Mouse (Mus musculus) thymus, postnatal 36 days (tissue): ENCODE measurements around the gene Ttc7.

ENCODE experiments used
- DNase-seq, 2 experiments: peaks; one replicate each; pipeline ENCODE4 v3.0.0; 2022; ENCODE audit warnings: mixed read lengths in 2 of 2

Ttc7 gene

DNA sequence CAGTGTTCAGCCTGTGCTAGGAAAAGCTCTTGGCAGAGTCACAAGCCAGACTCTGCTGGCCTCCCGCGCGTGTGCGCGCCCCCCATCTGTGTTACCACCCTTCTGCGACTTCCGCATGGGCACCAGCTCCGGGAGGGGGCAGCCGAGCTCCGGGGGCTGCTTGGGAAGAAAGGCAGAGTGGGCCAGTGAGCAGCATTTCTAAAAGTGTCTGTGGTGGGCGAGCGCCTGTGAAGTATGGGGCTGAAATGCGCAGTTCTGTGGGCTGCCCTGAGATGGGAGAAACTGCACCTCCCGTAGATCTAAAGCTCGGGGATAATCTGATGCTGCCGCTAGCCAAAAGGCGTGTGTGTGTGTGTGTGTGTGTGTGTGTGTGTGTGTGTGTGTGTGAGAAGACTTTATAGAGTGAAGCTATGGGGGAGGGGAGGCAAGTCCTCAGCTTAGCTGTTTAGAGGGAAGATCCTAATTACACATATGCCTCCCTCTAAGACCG lies 86.6 kb downstream of the Ttc7 start:
- DNase-seq: no peak

DNA sequence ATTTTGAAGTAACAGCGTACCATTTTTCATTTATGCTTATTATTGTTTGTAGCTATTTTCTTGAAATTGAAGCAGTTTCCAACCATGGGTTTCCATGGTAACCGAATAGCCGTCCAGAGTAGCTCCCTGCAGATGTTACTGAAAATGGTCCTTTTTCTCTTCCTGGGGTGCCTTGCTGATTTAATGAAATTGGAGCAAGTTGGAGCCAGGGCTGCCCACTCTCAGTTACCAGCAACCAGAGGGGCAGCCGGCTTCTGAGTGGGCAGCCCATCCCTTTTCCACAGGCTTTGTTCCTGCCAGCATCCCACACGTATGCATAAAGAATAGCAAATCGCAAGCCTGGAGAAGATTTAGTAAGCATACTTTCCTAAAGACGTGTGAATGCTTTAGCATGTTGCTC lies 89.5 kb downstream of the Ttc7 start:
- no peak for DNase-seq

DNA sequence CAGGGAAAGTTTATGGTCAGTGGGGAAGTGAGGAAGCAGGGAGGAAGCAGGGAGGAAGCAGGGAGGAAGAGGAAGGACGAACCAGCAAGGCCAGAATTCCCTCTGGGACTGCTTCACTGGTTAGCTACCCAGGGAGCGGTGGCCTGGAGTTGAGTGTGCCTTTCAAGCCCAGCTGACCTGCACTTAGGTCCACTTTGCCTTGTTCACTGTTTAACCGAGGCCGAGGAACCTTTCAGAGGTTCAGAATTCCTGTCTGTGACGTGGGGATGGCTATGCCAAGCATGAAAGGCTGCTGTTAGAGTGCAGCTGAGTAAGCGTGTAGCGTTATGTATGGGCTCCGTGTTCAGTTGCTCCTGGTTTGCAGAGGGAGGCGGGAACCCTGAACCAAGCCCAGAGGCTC lies 90.6 kb downstream of the Ttc7 start:
- no peak for DNase-seq

DNA sequence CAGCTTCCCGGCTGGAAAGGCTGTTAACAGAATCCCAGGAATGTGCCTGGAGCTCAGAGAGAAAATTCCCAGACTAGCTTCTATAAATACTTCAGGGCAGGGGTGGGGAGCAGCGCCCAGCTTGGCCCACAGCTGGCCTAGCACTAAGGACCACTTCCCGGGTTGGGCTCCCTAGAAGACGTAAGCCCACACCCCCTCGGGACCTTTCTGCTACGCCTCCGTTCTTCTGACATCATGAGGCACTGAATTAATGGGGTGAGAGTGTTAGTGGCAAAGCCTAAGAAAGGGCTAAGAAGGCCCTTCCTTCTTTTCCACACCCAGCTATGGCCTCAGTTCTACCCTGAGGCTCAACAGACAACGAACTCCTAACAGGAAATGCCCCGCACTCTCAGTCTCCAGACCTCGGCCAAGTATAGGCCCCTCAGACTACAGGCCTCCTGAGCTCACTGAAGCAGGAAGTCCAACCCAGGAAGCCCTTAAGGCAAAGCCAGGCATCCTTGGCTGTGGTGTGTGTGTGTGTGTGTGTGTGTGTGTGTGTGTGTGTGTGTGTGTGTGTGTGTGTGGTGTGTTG lies 93.3 kb downstream of the Ttc7 start:
- no peak for DNase-seq

DNA sequence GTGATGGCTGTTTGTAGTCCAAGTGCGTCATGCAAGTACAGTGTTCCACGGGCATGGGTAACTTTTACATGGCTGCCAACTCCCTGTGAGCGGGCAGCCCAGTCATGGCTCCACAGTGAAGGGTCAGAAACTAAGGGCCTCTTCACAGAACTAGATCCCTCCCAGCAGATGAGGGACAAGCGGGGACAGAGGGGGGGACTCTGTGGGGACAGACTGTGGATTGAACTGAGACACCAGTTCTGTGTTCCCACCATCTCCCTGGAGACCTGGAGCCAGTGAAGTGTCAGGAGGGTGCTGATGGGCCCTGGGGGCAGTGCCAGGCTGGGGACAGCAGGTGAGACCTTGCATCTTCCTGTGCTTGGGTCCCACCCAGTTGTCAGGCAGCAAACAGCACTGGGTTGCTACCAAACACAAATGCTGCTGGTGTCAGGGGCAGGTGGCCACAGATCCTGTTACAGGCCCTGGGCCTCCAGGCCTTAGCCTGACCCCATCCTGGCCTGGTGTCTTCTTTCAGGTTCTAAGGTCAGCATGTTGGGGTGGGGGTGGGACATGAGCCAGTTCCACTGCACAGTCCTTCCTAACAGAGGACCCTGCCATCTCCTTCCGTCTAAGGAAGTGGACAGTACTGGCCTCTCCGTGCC lies 94.3 kb downstream of the Ttc7 start:
- no peak for DNase-seq

DNA sequence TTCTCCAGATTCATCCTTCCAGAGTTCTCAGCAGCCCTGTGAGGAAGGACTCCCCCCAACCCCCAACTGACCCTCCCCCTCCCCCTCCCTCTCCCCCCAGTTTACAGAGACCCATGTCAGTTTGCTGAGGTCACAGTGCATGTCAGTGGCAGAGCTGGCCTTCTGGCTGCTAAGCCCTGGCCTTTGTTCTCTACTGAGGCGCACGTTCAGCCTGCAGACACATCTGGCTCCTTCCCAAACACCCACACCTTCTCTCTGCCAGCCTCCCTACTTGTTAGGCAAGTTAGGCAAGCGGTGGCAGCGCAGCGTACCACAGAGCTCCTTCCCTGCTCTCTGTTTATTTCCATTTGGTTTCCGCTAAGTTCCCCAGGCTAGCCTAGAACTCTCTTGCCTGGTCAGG lies 94.8 kb downstream of the Ttc7 start:
- no peak for DNase-seq

DNA sequence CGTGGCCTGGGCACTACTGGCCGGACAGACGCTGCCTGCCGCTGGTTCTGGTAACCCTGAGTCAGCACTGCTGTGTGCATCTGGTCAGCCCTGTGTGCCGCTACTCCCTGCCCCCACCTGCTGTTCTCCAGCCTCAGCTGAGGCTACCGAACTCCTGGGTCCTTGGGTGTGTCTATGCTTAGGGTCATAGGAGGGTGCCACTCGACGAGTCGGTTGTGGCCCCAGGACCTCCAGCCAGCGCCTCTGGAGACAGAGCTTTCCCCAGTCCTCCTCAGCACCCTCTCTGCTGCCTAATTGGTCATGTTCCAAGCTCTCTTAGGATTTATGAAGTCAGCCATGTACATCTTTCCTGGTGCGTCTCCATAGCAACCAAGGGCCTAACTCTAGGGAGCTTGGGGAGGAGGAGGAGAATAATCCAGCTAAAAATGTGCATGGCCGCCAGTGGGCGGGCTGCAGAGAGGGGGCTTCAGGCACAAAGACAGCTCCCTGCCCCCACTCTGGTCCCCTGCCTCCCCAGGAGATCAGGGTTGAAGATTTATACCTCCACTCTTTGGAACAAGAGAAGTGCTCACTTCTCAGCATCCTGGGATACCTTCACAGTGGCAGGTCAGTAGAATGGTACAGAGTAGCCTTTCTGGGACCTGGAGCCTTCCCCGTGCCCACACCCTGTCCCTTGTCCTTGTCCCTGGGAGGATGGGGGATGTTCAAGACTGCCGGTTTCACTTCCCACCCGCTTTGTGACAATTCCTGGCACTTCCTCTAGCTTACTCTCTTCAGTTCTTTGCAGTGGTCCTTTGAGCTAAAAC lies 95.9 kb downstream of the Ttc7 start:
- DNase-seq: no peak

DNA sequence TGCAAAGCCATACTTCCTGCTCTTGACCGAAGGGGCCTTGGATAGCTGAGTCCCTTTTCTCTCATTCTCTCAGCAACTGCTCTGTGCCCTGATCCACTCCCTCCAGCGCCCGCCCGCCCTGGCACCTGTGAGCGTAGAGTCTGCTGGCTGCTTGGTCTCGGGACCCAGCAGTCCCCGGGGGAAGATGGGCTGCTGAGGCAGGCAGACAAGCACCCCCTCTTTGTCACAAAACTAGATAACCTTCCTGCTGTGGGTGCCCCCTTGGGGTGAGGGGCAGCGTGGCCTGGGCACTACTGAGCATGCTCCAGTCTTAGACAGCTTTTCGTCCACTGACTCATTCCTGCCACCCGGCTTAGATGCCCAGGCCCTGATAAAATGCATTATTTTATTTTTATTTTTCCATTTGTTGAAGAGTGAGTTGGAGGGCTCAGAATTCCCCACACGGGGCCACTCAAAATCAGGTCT lies 96.5 kb downstream of the Ttc7 start:
- DNase-seq: no peak

DNA sequence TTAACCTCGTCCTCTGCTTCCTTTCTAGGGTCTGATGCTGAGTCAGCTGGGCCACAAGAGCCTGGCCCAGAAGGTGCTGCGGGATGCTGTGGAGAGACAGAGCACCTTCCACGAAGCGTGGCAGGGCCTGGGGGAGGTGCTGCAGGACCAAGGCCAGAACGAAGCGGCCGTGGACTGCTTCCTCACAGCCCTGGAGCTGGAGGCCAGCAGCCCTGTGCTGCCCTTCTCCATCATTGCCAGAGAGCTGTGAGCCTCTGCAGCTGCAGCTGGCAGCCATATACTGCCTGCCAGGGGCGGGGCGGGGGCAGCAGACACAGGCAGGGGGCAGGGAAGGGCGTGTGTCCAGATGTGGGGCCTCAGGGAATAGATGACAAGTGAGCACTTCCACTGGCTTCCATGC lies 97.1 kb downstream of the Ttc7 start:
- no peak for DNase-seq

DNA sequence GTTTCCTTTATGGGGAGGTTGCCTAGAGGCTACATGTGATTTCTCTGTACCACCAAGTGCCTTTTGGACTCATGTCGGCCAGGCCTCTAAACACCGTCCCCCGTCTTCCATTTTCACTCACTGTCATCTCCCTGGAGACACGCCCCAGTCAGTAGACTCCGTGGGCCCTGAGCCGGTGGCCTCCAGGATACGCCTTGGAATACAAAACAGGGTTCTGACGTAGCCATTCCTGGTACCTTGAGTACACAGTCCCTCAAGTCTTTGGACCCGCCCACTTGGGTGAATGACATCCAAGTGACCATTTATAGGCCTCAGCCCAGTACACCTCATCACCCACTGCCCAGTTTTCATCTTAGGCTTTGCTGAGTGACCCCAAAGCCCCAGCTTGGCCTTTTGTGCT lies 98.0 kb downstream of the Ttc7 start:
- no peak for DNase-seq

DNA sequence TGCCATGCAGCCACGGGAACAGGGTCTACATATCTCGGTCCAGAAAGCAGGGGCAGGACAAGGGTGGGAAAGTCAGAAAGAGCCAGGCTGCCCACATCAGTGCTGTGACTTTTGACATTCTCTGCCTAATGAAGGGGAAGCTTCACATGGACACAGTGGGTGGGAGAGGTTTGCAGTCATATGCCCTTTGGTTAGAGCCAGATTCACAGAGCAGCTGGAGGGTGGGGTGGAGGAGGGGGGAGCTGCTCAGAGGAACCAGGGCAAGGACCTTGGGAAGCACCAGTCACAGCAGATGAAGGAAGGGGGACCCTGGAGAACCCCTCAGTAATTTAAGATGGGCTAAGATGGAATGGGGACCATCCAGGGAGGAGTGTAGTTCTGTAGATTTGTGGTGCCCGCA lies 103.1 kb downstream of the Ttc7 start:
- no peak for DNase-seq

DNA sequence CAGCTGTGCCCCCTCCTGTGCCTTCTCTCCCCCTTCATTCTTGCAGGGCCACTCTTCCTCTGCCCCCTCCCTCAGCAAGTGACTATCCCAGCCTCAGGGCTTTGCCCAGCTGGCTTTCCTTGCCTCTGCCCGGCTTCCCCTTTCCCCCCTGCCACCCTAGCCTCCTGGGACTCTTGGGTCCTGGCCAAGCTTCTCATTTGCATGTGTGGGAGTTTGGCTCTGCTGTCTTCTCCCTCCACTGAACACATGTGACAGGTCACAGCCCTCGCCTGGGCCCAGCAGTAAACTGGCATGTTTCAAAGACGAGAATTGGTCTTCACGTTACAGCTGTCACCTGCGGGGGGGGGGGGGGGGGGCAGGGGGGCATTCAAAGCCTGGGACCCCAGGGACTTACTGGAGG lies 104.4 kb downstream of the Ttc7 start:
- DNase-seq: no peak

DNA sequence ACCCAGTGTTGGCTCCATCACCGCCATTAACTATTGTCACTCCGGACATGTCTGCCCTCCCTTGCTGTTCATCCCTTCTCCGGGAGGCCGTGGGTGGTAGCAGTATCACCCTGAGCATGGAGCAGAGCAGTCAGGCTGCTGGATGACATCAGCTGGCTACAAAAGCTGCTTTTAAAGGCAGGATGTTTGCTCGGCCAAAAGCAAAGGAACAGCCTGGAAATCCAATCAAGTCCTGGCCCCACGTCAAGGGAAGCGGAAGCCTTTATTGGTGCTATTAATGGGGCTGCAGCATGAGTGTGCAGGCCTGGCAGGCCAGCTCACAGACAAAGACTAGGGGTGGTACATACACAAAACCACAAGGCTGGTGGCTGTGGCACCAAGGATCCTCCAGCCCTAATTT lies 108.6 kb downstream of the Ttc7 start:
- DNase-seq: no peak

DNA sequence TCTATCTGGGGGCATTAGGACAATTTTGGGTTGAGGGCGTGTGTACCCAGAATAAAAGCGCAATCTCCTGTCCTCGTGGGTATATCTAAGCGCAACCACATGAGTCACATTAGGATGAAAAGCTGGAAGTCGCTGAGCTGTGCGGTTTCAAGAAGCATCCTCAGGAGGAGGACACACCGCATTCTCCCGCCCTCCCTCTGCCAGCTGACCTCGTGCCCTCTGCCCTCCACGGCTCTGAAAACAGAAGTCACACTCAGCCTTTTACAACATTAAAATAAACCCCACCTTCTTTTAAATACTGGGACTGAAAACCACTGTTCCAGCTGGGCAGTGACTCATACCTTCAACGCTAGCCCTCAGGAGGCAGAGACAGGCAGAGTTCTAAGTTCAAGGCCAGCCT lies 114.4 kb downstream of the Ttc7 start:
- no peak for DNase-seq

DNA sequence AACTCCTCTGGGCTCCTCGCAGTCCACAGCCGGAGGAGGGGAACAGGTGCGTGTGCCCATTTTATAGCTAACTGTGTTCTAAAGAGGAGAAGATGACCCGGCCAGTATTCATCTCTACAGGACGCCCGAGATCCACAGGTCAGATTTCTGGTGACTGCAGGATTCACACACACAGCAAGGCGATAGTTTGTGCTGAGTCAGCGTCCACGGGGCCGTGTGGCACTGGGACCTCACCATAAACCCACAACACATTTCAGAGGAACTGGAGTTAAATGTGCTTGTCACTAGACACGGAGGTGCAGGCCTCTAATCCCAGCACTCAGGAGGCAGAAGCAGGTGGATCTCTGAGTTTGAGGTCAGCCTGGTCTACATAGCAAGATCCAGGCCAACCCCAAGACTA lies 119.8 kb downstream of the Ttc7 start:
- no peak for DNase-seq

DNA sequence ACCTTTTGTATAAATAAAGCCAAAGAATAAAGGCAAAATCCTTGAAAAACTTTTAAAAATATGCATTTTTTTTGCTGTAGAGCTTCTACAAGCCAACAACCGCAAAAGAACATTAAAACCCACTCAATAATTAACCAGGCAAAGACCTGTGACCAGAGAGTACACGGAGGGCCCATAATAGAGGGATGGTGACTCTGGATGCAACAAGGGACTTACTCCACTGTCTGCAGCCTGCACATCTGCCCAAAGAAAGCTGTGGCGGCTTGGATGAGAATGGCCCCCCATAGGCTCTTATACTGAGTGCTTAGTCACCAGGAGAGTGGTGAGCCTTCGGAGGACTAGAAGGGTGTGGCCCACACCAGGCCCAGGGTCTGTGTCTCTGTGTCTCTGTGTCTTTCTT lies 120.8 kb downstream of the Ttc7 start:
- DNase-seq: no peak

DNA sequence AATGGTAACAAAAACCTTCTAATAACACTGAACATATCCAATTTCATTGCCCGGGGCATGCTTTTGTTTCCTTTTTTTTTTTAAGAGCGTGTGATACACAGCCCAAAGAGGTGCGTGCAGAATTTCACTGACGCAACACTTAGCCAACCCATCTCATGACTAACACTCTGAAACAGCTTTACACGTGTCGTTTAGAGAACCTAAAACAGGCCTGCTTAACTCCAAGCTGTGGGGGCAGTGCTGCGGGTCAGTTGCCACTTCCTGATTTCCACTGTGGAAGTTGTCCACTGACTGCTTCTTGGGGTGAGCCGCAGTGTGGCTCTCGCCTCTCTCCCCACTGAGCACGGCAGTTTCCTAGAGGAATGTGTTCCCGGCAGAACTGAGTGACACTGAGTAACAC lies 122.9 kb downstream of the Ttc7 start:
- no peak for DNase-seq

DNA sequence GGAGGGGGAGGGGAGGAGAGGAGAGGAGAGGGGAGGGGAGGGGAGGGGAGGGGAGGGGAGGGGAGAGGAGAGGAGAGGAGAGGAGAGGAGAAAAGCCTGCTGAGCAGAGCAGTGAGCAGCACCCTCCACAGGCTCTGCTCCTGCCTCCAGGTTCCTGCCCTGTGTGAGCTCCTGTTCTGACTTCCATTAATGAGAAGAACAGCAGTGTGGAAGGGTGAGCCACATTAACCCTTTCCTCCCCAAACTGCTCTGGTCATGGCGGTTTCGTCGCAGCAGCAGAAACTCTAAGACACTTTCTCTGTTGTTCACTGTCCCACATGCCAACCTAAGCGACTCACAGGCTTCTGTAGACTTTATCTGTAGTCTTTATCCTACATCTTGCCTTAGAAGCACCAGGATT lies 124.0 kb downstream of the Ttc7 start:
- no peak for DNase-seq

DNA sequence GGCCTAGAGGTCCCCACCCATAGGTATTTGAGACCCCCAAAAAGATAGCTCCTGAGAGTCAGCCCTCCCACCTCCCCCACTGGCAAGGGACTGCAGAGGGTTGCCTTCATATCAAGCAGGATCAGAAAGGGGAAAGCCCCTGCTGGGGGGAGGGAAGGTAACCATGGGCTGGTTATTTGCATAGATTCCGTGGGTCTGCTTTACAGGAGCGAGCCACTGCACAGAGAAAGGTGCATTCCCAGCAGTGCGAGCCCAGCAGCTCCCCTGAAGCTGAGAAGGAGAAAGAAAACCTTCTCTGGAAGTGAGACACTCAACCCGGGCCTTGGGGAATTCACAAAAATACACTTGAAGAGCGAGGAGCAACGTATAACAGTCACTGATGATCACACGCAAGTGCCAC lies 135.4 kb downstream of the Ttc7 start:
- no peak for DNase-seq

DNA sequence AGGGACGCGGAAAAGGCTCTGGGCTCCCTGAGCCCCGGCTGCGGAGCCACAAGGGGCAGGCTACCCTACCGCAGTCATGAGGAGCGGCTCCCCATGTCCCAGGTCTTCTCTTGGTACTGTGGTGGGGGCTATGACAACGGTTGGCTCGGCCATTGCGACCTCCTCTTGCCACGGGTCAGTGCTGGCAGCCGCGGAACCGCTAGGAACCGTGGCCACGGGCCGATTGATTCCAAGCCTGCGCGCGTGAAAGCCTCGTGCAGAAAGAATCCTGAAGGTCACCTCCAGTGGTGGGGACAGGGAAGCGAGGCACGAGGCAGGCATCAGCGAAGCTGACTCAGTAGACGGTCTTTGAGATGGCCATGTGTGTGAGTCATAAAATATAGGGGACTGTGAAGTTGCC lies 144.8 kb downstream of the Ttc7 start, which contains the start of gene Stpg4:
Gene Stpg4 (minus strand): TSS at position 231 of the 400 bp plus-strand sequence.
- DNase-seq: no peak

DNA sequence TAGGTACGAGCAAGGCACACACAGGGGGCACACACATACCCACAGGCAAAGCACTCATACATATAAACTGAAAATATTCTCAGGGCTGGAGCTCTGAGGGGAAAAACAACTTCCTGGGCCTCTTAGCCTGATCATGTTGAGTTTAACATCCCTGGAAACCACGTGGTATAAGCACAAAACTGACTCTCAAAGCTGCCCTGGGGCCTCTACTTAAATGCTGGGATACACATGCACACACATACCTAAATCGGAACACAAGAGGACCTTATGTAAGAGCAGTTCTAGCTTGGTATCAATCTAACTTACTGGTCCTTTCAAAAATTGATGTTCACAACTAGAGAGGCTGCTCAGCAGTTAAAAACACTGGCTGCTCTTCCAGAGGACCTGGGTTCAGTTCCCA lies 146.7 kb downstream of the Ttc7 start:
- DNase-seq: no peak
